Mouse (Mus musculus): ENCODE measurements around the gene Il34.

Gene Il34

GRCm38 (mm10) chr8:110731346-110731859 is 74.3 kb downstream of the Il34 start:
- DNase-seq, result no peak

- DNase-seq, result no peak
Observed at GRCm38 (mm10) chr8:110726893-110727292, 78.8 kb downstream of the Il34 start.

GRCm38 (mm10) chr8:110725084-110725838 is 80.5 kb downstream of the Il34 start:
- peak; percentile 91 for DNase-seq

GRCm38 (mm10) chr8:110724493-110724892 is 81.2 kb downstream of the Il34 start:
- no peak for DNase-seq

DNA sequence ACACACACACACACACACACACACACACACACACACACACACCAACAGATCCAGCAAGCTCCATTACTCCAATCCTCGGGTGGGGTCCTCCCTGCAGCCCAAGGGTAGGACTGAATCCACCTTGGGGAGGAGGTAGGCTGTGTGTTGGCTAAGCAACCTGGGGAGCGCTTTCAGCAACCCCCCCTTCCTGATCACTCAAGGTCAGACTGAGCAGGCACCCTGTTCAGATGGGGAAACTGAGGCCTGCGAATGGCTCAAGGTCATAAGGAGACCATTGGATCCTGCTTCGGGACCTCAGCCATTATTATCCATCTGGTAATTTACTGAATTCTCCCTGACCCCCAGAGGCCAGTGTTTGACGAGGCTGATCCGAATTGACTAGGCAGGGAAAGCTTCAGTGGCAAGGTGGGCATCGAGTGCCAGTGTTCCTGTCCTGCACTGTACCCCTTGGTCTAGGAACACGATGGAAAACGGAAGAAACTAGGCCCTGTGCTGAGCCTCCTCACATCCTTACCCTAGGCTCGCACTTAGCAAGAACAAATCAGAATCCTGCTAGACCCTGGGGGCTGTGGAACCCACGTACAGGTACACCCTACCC is 83.2 kb downstream of the Il34 start:
- no peak for DNase-seq

DNA sequence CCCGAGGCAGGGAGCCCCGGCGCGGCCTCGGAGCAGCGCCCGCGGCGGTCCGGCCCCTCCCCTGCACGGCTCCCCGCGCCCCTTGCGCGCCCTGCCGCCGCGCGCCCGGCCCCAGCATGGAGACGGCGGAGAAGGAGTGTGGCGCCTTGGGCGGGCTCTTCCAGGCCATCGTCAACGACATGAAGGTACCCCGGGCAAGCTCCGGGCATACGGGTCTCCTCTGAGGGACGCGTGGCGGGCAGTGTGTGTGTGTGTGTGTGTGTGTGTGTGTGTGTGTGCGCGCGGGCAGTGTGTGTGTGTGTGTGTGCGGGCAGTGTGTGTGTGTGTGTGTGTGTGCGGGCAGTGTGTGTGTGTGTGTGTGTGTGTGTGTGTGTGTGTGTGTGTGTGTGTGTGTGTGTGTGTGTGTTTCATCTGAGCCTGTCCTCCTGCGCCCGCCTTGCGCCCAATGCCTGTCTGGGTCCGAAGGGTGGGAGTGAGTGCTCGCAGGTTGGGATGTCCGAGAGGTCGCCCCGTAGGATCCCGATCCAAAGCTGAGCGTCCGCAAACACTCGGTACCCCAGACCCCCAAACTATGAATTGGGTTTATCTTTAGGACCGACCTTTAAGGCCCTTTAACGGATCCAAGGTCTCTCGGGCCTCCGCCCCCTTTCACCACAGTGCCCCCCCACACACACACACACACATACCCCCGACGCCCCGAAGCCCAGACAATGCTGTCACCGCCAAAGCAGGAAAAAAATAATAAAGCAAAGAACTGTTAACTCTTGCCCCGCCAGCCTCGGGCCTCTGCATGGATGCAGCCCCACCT is 83.9 kb downstream of the Il34 start:
- no peak for DNase-seq

DNA sequence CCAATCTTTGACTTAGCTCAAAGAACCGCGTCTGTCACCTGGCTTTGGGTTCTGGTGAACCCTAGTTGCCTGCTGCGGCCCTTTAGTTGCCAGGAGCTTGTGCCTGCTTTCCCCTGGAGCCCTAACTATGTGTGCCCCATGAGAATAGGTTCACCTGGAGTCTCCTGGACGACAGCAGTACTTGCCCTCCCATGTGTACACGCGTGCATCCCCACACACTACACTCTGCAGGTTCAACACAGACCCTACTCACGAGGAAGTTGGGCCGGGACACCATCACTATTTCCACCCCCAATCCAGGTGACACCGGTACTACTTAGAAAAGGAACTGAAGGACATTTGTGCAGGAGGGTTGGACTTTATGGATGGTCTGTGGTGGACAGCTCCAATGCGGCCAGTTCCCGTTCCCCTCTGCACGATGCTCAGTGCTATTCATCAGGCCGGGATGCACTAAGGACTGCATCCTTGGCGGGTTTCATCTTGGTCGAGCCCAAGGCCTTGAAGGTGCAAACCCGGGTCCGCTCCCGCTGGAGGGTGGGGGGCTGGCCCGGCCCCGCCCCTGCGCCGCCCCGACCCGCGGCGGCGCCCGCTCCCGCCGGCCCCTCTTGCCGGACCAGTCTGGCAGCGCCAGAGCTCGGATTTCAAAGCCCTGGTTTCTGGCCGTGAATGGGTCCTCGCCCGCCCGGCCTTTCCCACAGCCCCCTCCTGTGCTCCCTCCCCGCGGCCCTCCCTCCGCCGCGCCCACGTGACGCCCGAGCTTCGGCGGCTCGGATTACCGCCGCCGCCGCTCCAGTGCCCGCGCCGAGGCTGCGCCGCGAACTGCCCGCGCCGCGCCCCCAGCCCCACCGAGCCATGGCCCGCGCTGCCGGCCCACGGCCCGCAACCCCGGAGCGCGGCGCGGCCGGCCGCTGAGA is 84.8 kb downstream of the Il34 start, which contains the start of gene Mtss1l:
TSS of gene Mtss1l (plus strand) at position 792 of the 914 bp plus-strand sequence.
- peak; percentile 71 for DNase-seq

GRCm38 (mm10) chr8:110719898-110720653 is 85.6 kb downstream of the Il34 start:
- DNase-seq, result no peak

- DNase-seq, result peak; percentile 63
Observed at GRCm38 (mm10) chr8:110718969-110719670, 86.6 kb downstream of the Il34 start.

GRCm38 (mm10) chr8:110718209-110718968 is 87.3 kb downstream of the Il34 start:
- no peak for DNase-seq

GRCm38 (mm10) chr8:110717131-110717530 is 88.6 kb downstream of the Il34 start:
- no peak for DNase-seq

- DNase-seq, result peak; percentile 88
Observed at GRCm38 (mm10) chr8:110716075-110716474, 89.6 kb downstream of the Il34 start.

- no peak for DNase-seq
Observed at GRCm38 (mm10) chr8:110714827-110715519, 90.8 kb downstream of the Il34 start.

DNA sequence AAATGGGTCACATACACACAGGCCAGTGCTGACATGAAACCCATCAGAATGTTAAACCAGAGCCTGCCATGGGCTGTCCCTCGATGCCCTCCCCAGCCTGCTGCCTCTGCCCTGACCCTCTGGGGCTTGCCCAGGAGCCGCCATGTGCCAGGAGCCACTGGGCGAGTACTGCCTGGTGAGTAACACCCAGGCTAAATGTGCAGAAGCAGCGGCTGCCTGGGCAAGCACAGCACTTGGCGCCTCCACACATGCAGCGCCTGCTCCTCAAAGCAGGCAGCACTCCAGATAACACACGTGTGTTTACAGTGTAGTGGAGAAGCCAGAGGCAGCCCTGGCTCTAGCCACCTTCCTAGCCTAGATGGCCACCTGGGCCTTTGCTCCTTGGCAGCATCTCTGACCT is 92.7 kb downstream of the Il34 start:
- peak; percentile 68 for DNase-seq

DNA sequence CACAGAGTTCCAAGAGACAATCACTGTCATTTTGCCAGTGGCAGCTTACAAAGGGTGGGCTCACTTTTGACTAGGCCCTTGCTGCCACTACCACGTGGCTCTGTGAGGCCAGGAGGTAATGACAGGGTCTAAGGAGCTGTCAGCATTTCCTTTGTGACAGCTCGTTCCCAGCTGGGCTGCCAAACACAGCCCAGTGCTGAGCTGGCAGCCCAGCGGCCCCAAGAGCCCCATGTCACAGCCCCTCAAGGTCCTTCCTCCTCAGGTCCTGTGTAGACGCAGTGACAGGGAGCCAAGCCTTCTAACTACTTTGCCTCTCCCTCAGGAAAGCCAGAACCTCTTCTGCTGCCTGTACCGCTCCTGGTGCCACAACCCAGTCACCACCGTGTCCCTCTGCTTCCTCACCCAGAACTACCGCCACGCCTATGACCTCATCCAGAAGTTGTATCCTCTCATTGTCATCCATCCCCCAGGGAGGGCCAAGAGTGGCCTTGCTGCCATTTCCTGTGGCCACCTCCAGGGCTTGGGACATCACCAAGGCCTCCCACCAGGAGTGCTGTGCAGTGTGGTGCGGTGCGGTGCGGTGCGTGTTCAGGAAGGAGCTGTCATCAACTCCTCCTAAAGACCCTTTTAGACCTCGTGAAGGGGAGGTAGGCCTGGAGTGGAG is 94.3 kb downstream of the Il34 start:
- DNase-seq, result no peak

- no peak for DNase-seq
Observed at GRCm38 (mm10) chr8:110710593-110710992, 95.1 kb downstream of the Il34 start.

DNA sequence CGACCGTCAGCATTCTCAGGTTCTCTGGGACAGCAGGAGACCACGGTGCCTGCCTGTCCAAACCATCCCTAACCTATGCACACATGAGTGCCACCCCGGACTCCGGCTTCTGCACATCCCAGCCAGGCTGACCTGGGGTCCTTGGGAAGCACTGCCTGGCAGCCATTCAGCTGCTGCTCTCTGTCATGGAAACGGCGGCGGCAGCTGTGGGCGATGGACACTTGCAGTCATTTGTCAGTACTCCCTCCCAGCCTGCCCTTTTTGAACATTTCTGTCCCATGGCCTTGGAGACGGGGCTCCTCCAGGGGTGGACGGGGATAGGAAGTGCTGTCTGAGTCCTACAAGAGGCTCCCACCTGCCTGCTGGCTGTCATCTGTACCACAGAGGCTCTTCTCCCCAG is 97.3 kb downstream of the Il34 start:
- DNase-seq, result no peak

DNA sequence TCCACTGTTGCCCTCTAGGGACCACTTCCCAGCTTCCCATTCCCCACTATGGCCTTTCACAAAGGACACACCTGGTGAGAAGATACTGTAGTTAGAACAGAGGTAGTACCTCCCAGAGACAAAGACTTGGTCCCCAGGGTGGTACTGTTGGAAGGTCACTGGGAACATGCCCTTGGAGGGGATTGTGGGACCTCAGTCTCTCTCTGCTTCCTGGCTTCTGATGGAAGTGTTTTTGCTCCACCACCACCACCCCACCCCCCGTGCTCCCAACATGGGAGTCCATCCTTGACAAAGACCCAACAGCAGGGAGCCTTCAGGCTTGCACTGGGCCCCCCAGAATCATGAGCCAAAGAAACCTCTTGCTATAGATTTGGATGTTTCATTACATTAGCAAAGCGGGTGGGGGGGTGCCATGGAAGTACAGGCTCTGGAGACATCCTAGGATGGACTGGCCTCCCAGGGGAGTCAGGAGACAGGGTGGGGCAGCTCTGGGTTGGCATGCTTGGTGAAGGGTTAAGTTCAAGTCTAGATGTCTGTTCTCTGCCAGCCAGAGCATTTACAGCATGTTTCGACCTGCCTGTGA is 99.3 kb downstream of the Il34 start:
- DNase-seq, result no peak

Measured in layer of hippocampus, adult 9-11 months (tissue).